Mouse (Mus musculus) heart, adult 2 months (tissue): Measurements from ENCODE around the gene Btbd9. TPM values are rescaled to one million over a fixed set of nuclear protein-coding genes. Genes with fewer than 3 reads are reported as not detected.

Experiments used
- DNase-seq, 2 experiments: peaks; one replicate each; pipeline ENCODE4 v3.0.0; 2021
- H3K27ac ChIP-seq: fragments of 200-600 bp; 2 replicates; pipeline ENCODE4 v1.8.1; 2022
- H3K27me3 ChIP-seq: fragments of 200-500 bp; 2 replicates; pipeline ENCODE4 v1.6.1; 2012; ENCODE audit warnings: mild to moderate bottlenecking, low read length, inconsistent platforms, mixed read lengths; ENCODE audit not compliant: control insufficient read depth, insufficient read depth
- H3K36me3 ChIP-seq: fragments of 200-500 bp; 2 replicates; pipeline ENCODE4 v1.6.1; 2012; ENCODE audit warnings: low read length, inconsistent platforms; ENCODE audit not compliant: control insufficient read depth, insufficient read depth
- H3K4me1 ChIP-seq: fragments of 200-500 bp; 2 replicates; pipeline ENCODE4 v1.6.1; 2011; ENCODE audit warnings: low read length; ENCODE audit not compliant: control insufficient read depth, insufficient read depth
- H3K4me3 ChIP-seq: fragments of 200-600 bp; 2 replicates; pipeline ENCODE4 v1.8.1; 2022
- H3K79me2 ChIP-seq: fragments of 200-500 bp; replicated peaks from 2 replicates; pipeline ENCODE4 v1.6.1; 2012; ENCODE audit warnings: mild to moderate bottlenecking, inconsistent platforms, low read length, moderate library complexity, mixed read lengths; ENCODE audit not compliant: control insufficient read depth, insufficient read depth
- H3K9ac ChIP-seq: fragments of 200-500 bp; 2 replicates; pipeline ENCODE4 v1.6.1; 2012; ENCODE audit warnings: low read depth, mild to moderate bottlenecking, control low read depth, inconsistent platforms, low read length, mixed read lengths
- CTCF ChIP-seq: fragments of 200-600 bp; IDR thresholded peaks from 2 replicates; pipeline ENCODE4 v1.8.1; 2022; ENCODE audit warnings: antibody characterized with exemption, mild to moderate bottlenecking, moderate library complexity
- EP300 ChIP-seq: fragments of 200-500 bp; IDR thresholded peaks from 2 replicates; pipeline ENCODE4 v1.6.1; 2011; ENCODE audit warnings: low read depth, low read length, control low read depth; ENCODE audit not compliant: insufficient read depth
- POLR2A ChIP-seq: fragments of 200-500 bp; IDR thresholded peaks from 2 replicates; pipeline ENCODE4 v1.6.1; 2011; ENCODE audit warnings: mild to moderate bottlenecking, low read depth, low read length, control low read depth; ENCODE audit not compliant: insufficient read depth
- WGBS: fragments of 180-500 bp; shearing (Covaris S2); methylation state at CpG from one replicate; pipeline ENCODE4 v1.1.7; 2018; 5-methylcytosine and 5-hydroxymethylcytosine counted together
- intact Hi-C: fragments of 180-260 bp; cut with DNase I; formaldehyde crosslinking; loops from one replicate; pipeline ENCODE4 v1.15.1; 2025
- polyA plus RNA-seq: library from polyadenylated mRNA; depleted of rRNA; stranded (reverse); fragments of >200 nt; gene quantifications from 2 replicates; pipeline ENCODE4 v1.2.3, GENCODE M21; 2012
- total RNA-seq, 2 experiments: library from RNA; stranded (reverse); gene quantifications; 2 replicates each; pipeline ENCODE4 v1.2.3; 2021

Gene Btbd9
- total and polyA plus RNA-seq, 3 experiments: 8.1 to 22.0 (median 20.9) TPM

GRCm38 (mm10) chr17:30194629-30195445, 381.5 kb downstream of the Btbd9 start:
- Histone ChIP-seq H3K79me2 (peaks cover 2% of the 10 kb centered on the region; the same call in 1 of the 2 replicates), H3K9ac (no peak overlapping the region), H3K4me1 (peaks cover 39% of the 10 kb centered on the region), H3K27ac (no peak overlapping the region; the same call in 1 of the 2 replicates), H3K4me3 (no peak overlapping the region), H3K27me3 (no peaks in the 10 kb centered on the region), H3K36me3 (no peaks in the 10 kb centered on the region)
- intact Hi-C loops: loop anchor here (5.0 to 10.0 kb wide), 4 partner anchors 43 to 220 kb away; partner anchors contain the start of gene Mdga1
- 54% methylated on average over 11 of the region's 11 CpGs for WGBS
- DNase-seq: peak; percentile 3 to 24
- TF ChIP-seq POLR2A (no peak), EP300 (0 out of 2 replicates have a peak, but pooled peaks have one; percentile 31), CTCF (peak; percentile 58)

- WGBS: 46% methylated on average over 3 of the region's 3 CpGs
- Histone ChIP-seq H3K36me3 (no peaks in the 10 kb centered on the region), H3K79me2 (peaks cover 2% of the 10 kb centered on the region), H3K27ac (no peak overlapping the region), H3K4me3 (no peak overlapping the region), H3K4me1 (peaks cover 34% of the 10 kb centered on the region), H3K9ac (no peak overlapping the region), H3K27me3 (no peaks in the 10 kb centered on the region)
- TF ChIP-seq CTCF: no peak
- TF ChIP-seq POLR2A: no peak
- no peak for TF ChIP-seq EP300
- DNase-seq: peak; percentile 2 to 17
- intact Hi-C loops: loop anchor here (5.0 to 10.0 kb wide), 3 partner anchors 42 to 219 kb away; partner anchors contain the start of gene Mdga1
Observed at GRCm38 (mm10) chr17:30194091-30194490, 382.2 kb downstream of the Btbd9 start.

GRCm38 (mm10) chr17:30193615-30194014, 382.7 kb downstream of the Btbd9 start:
- H3K79me2 ChIP-seq: peaks cover 2% of the 10 kb centered on the region
- intact Hi-C loops: loop anchor here (5.0 to 10.0 kb wide), 3 partner anchors 41 to 219 kb away; partner anchors contain the start of gene Mdga1
- H3K27me3 ChIP-seq: no peaks in the 10 kb centered on the region
- DNase-seq: peak in 1 of 2 experiments; percentile 14
- no peak overlapping the region for H3K4me3 ChIP-seq
- no peak for TF ChIP-seq POLR2A
- TF ChIP-seq CTCF: no peak
- TF ChIP-seq EP300: no peak
- H3K4me1 ChIP-seq: peaks cover 31% of the 10 kb centered on the region
- no peaks in the 10 kb centered on the region for H3K36me3 ChIP-seq
- H3K27ac ChIP-seq: no peak overlapping the region
- H3K9ac ChIP-seq: no peak overlapping the region
- 72% methylated on average over 2 of the region's 2 CpGs for WGBS

DNA sequence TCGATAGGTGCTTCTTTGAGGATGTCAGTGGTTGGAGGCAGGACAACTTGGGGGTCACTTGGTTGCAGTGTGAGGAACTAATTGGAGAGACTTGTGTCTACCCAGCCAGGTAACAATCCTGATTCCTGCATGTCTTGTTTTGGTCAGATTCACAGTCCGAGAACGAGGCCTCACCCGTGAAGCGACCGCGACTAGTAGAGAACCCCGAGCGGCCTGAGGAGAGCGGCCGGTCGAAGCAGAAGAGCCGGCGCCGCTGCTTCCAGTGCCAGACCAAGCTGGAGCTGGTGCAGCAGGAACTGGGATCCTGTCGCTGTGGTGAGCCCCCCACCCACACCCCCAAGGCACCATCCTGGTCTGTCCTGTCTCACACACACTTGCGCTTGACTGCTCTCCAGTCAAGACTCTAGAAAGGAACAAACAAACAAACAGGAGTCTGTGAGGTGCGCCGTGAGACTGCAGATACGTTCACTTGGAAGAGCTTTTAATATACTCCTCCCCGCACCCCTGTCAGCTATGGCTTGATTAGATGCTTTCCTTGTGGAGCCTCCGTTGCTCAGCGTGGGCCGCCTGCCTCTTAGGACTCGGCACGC, 383.8 kb downstream of the Btbd9 start:
- TF ChIP-seq CTCF: no peak
- no peak for TF ChIP-seq EP300
- no peak for TF ChIP-seq POLR2A
- Histone ChIP-seq H3K36me3 (no peaks in the 10 kb centered on the region), H3K27ac (no peak overlapping the region), H3K4me3 (no peak overlapping the region), H3K4me1 (peaks cover 26% of the 10 kb centered on the region), H3K79me2 (peaks cover 2% of the 10 kb centered on the region), H3K27me3 (no peaks in the 10 kb centered on the region), H3K9ac (no peak overlapping the region)
- DNase-seq: peak in 1 of 2 experiments; percentile 14
- 86% methylated on average over 26 of the region's 26 CpGs for WGBS
- intact Hi-C loops: loop anchor here (5.0 to 10.0 kb wide), 3 partner anchors 40 to 218 kb away; partner anchors contain the start of gene Mdga1

DNA sequence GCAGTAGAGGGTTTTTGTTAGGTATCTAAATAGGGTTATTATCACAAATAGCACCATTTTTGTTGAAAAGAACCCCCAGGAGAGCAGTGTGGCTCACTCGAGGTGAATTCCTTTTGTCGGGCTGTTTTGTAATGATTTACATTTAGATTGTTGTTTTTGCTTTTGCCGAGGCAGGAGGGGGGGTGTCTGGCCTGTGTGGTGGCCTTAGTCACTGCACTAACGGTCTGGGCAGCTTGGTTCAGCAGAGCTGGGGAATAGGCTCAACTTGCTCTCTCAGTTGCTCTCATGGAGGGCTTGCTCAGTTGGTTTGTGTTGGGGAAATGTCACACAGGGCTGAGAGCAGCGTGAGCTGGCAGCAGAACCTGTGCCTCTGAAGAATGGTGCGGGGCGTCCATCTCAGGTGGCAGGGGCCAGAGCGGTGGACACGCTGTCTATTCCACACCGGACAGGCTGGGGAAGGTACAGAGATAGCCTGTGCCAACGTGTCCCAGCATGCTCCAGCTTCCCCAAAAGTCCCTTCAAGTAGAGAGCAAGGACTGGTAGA, 385.1 kb downstream of the Btbd9 start:
- Histone ChIP-seq H3K9ac (no peak overlapping the region), H3K27me3 (no peaks in the 10 kb centered on the region), H3K79me2 (peaks cover 2% of the 10 kb centered on the region), H3K36me3 (no peaks in the 10 kb centered on the region), H3K4me3 (no peak overlapping the region), H3K27ac (no peak overlapping the region), H3K4me1 (peaks cover 15% of the 10 kb centered on the region)
- WGBS: 80% methylated on average over 11 of the region's 11 CpGs
- intact Hi-C loops: loop anchor here (5.0 to 10.0 kb wide), 3 partner anchors 39 to 216 kb away; partner anchors contain the start of gene Mdga1
- peak in 1 of 2 experiments; percentile 12 for DNase-seq
- no peak for TF ChIP-seq CTCF
- no peak for TF ChIP-seq EP300
- TF ChIP-seq POLR2A: no peak
